Mouse (Mus musculus) neural tube, embryonic 14.5 days (tissue): ENCODE results near the gene Nav1. TPM values are rescaled to one million over a fixed set of nuclear protein-coding genes. Genes with fewer than 3 reads are reported as not detected.

Experiments used
- ATAC-seq: fragments of 200-750 bp; cut with Nextera tagmentation; 2 replicates; pipeline ENCODE4 v1.8.0; 2017; ENCODE audit warnings: low read depth, mild to moderate bottlenecking, moderate TSS enrichment, moderate library complexity
- H3K27ac ChIP-seq: fragments of 300-500 bp; sonication (generic); 2 replicates; pipeline ENCODE4 v1.5.1; 2014; ENCODE audit warnings: low read depth, mild to moderate bottlenecking, control low read depth, low read length, moderate library complexity, mixed read lengths
- H3K27me3 ChIP-seq: fragments of 300-500 bp; sonication (generic); 2 replicates; pipeline ENCODE4 v1.6.1; 2014; ENCODE audit warnings: low read length; ENCODE audit not compliant: control insufficient read depth, insufficient read depth
- H3K36me3 ChIP-seq: fragments of 300-500 bp; sonication (generic); 2 replicates; pipeline ENCODE4 v1.6.1; 2014; ENCODE audit warnings: low read length, mixed read lengths; ENCODE audit not compliant: control insufficient read depth, insufficient read depth
- H3K4me1 ChIP-seq: fragments of 300-500 bp; sonication (generic); 2 replicates; pipeline ENCODE4 v1.6.1; 2014; ENCODE audit warnings: low read length; ENCODE audit not compliant: control insufficient read depth, insufficient read depth
- H3K4me2 ChIP-seq: fragments of 300-500 bp; sonication (generic); 2 replicates; pipeline ENCODE4 v1.6.1; 2014; ENCODE audit warnings: mild to moderate bottlenecking, low read depth, low read length, control low read depth
- H3K4me3 ChIP-seq: fragments of 300-500 bp; sonication (generic); 2 replicates; pipeline ENCODE4 v1.5.1; 2014; ENCODE audit warnings: low read depth, low read length, control low read depth, mixed read lengths
- H3K9ac ChIP-seq: fragments of 300-500 bp; sonication (generic); replicated peaks from 2 replicates; pipeline ENCODE4 v1.6.1; 2014; ENCODE audit warnings: low read depth, mild to moderate bottlenecking, control low read depth, low read length, mixed read lengths
- H3K9me3 ChIP-seq: fragments of 300-500 bp; sonication (generic); 2 replicates; pipeline ENCODE4 v1.6.1; 2016; ENCODE audit warnings: low read length; ENCODE audit not compliant: control insufficient read depth
- WGBS: fragments of 180-500 bp; shearing (Covaris S2); extraction: QIAGEN DNeasy Blood & Tissue Kit; methylation state at CpG from one replicate; pipeline ENCODE4 v1.1.7; 2014; 5-methylcytosine and 5-hydroxymethylcytosine counted together
- polyA plus RNA-seq: library from polyadenylated mRNA; unstranded; fragments of >200 nt; fragmentation: Nextera tagmentation; extraction: Ambion mirVana; gene quantifications from 2 replicates; pipeline ENCODE4 v1.2.1, GENCODE M21; 2014

Gene Nav1
- polyA plus RNA-seq, 1 experiment from 2014 or later, result 64.9 TPM

DNA sequence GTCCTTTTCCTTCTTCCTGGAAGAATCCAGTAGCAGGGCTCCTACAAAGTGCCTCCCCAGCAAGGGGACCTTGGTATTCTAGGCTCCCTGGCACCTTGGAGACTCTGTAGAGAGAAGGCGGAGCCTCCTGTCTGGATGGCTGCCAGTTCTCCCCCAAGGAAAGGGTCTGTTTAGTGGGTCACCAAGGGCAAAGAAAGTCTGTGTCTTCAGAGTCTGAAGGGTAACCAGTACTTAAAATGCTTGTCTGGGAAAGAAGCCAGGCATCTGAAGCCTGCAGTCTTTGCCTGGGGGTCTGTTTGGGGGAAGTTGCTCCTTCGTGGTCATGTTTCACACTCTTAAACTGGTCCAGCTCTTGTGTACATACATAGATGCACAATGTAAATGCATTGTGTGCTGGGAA is 29.3 kb downstream of the Nav1 start:
- H3K4me1 ChIP-seq, result peaks cover 60% of the 10 kb centered on the region
- no peaks in the 10 kb centered on the region for H3K9me3 ChIP-seq
- no peak overlapping the region for H3K27ac ChIP-seq
- H3K9ac ChIP-seq, result no peak overlapping the region
- H3K4me2 ChIP-seq, result no peak overlapping the region
- no peaks in the 10 kb centered on the region for H3K27me3 ChIP-seq
- WGBS, result 69% methylated on average over 2 of the region's 2 CpGs
- H3K36me3 ChIP-seq, result no peaks in the 10 kb centered on the region
- no peak overlapping the region for H3K4me3 ChIP-seq
- ATAC-seq, result no peak

GRCm38 (mm10) chr1:135575393-135575792 is 31.7 kb downstream of the Nav1 start:
- no peak overlapping the region for H3K4me2 ChIP-seq
- H3K9me3 ChIP-seq, result no peaks in the 10 kb centered on the region
- no peak for ATAC-seq
- no peak overlapping the region for H3K4me3 ChIP-seq
- peaks cover 36% of the 10 kb centered on the region for H3K4me1 ChIP-seq
- H3K36me3 ChIP-seq, result no peaks in the 10 kb centered on the region
- 85% methylated on average over 1 of the region's 1 CpGs for WGBS
- no peak overlapping the region for H3K9ac ChIP-seq
- no peak overlapping the region for H3K27ac ChIP-seq
- H3K27me3 ChIP-seq, result no peaks in the 10 kb centered on the region

DNA sequence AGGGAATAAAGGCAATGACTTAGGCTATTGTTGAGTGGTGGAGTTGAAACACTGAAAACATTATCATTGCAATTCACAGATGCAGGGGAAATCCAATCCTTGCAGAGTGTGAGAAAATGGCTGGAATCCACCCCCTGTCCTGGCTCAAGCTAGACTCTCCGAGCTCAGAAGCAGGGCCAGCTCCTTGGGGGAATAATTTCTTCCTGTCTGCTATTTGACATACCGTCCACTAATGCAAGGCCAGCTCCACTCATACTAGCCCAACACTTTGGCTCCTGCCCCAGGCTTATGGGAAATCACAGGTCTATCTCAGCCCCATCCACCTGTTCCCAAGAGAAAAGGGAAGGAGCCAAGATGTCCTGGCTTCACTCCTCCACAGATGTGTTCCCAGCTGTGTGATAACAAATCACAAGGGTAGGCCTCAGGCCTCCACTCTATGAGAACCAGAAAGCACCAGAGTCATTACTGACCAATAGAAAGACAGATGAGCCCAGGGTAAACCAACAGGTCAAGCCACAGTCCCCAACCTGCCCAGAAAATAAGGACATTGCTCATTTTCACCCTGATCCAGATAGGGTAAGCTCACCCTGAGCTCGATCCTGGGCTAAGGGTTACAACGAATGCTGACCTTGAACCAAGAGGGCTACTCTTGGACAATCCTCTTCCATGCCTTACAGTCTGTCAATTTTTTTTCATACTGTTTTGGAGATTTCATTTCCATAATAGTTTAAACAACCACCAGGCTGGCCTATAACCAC is 32.5 kb downstream of the Nav1 start:
- Histone ChIP-seq H3K4me1 (peaks cover 28% of the 10 kb centered on the region), H3K27me3 (no peaks in the 10 kb centered on the region), H3K9me3 (no peaks in the 10 kb centered on the region), H3K27ac (no peak overlapping the region), H3K4me3 (no peak overlapping the region), H3K36me3 (no peaks in the 10 kb centered on the region), H3K9ac (no peak overlapping the region), H3K4me2 (no peak overlapping the region)
- WGBS, result 81% methylated on average over 4 of the region's 4 CpGs
- no peak for ATAC-seq

GRCm38 (mm10) chr1:135572139-135572892 is 34.8 kb downstream of the Nav1 start:
- H3K4me1 ChIP-seq, result peaks cover 7% of the 10 kb centered on the region; the same call in 1 of the 2 replicates
- no peak overlapping the region for H3K4me3 ChIP-seq
- H3K9me3 ChIP-seq, result no peaks in the 10 kb centered on the region
- H3K27me3 ChIP-seq, result no peaks in the 10 kb centered on the region
- H3K36me3 ChIP-seq, result 0 out of 2 replicates have a peak, but pooled peaks cover 2% of the 10 kb centered on the region
- no peak overlapping the region for H3K4me2 ChIP-seq
- no peak for ATAC-seq
- WGBS, result 69% methylated on average over 4 of the region's 4 CpGs
- no peak overlapping the region for H3K9ac ChIP-seq
- no peak overlapping the region for H3K27ac ChIP-seq

GRCm38 (mm10) chr1:135568087-135568486 is 39.0 kb downstream of the Nav1 start:
- no peak overlapping the region for H3K4me2 ChIP-seq
- H3K36me3 ChIP-seq, result 0 out of 2 replicates have a peak, but pooled peaks cover 2% of the 10 kb centered on the region
- 77% methylated on average over 8 of the region's 8 CpGs for WGBS
- no peaks in the 10 kb centered on the region for H3K27me3 ChIP-seq
- no peak overlapping the region for H3K9ac ChIP-seq
- no peak overlapping the region for H3K4me3 ChIP-seq
- H3K27ac ChIP-seq, result no peak overlapping the region
- ATAC-seq, result no peak
- peaks cover 20% of the 10 kb centered on the region for H3K4me1 ChIP-seq
- H3K9me3 ChIP-seq, result no peaks in the 10 kb centered on the region

DNA sequence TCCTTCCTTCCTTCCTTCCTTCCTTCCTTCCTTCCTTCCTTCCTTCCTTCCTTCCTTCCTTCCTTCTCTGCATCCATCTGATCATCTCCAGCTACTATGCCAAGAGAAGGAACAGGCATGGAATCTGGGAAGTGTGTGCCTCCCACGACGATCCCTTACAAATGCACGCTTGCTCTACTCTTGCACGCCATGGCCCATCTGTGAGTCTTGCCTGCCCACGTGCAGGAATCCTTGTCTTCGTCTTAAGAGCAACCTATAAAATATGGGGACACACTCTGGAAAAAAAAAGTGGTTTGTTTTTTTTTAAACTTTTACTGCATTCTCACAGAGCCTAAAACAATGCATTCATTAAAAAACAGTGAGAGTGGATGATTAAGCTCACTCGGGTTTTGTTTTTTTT is 40.5 kb downstream of the Nav1 start:
- ATAC-seq, result no peak
- peaks cover 28% of the 10 kb centered on the region for H3K4me1 ChIP-seq
- WGBS, result 76% methylated on average over 7 of the region's 7 CpGs
- H3K36me3 ChIP-seq, result 0 out of 2 replicates have a peak, but pooled peaks cover 2% of the 10 kb centered on the region
- H3K27ac ChIP-seq, result no peak overlapping the region
- H3K9ac ChIP-seq, result no peak overlapping the region
- no peak overlapping the region for H3K4me2 ChIP-seq
- H3K4me3 ChIP-seq, result no peak overlapping the region
- H3K9me3 ChIP-seq, result no peaks in the 10 kb centered on the region
- no peaks in the 10 kb centered on the region for H3K27me3 ChIP-seq

GRCm38 (mm10) chr1:135565775-135566174 is 41.3 kb downstream of the Nav1 start:
- Histone ChIP-seq H3K4me3 (no peak overlapping the region), H3K9ac (no peak overlapping the region), H3K36me3 (0 out of 2 replicates have a peak, but pooled peaks cover 2% of the 10 kb centered on the region), H3K4me1 (peaks cover 36% of the 10 kb centered on the region), H3K4me2 (no peak overlapping the region), H3K27ac (no peak overlapping the region; the same call in 1 of the 2 replicates), H3K27me3 (no peaks in the 10 kb centered on the region), H3K9me3 (no peaks in the 10 kb centered on the region)
- no peak for ATAC-seq
- WGBS, result 59% methylated on average over 5 of the region's 5 CpGs

- H3K4me2 ChIP-seq, result 0 out of 2 replicates have a peak overlapping the region, but pooled peaks have one; percentile 4
- peak overlapping the region; percentile 66; the same call in 1 of the 2 replicates for H3K27ac ChIP-seq
- H3K36me3 ChIP-seq, result 0 out of 2 replicates have a peak, but pooled peaks cover 2% of the 10 kb centered on the region
- WGBS, result 22% methylated on average over 10 of the region's 10 CpGs
- ATAC-seq, result peak; percentile 45; the same call in 1 of the 2 replicates
- no peak overlapping the region for H3K4me3 ChIP-seq
- no peaks in the 10 kb centered on the region for H3K27me3 ChIP-seq
- no peak overlapping the region for H3K9ac ChIP-seq
- peaks cover 42% of the 10 kb centered on the region for H3K4me1 ChIP-seq
- no peaks in the 10 kb centered on the region for H3K9me3 ChIP-seq
These were observed 42.2 kb downstream of the Nav1 start for GRCm38 (mm10) chr1:135564660-135565519.
